Mouse (Mus musculus) neural tube, embryonic 14.5 days (tissue): Measurements from ENCODE around the gene Slc22a14. TPM values are rescaled to one million over a fixed set of nuclear protein-coding genes. Genes with fewer than 3 reads are reported as not detected.
A peak's percentile ranks its signal among the peaks of the same experiment; 100 is the strongest.

Experiments used
- ATAC-seq: fragments of 200-750 bp; cut with Nextera tagmentation; 2 replicates; pipeline ENCODE4 v1.8.0; 2017; ENCODE audit warnings: low read depth, mild to moderate bottlenecking, moderate TSS enrichment, moderate library complexity
- H3K27ac ChIP-seq: fragments of 300-500 bp; sonication (generic); 2 replicates; pipeline ENCODE4 v1.5.1; 2014; ENCODE audit warnings: low read depth, mild to moderate bottlenecking, control low read depth, low read length, moderate library complexity, mixed read lengths
- H3K27me3 ChIP-seq: fragments of 300-500 bp; sonication (generic); 2 replicates; pipeline ENCODE4 v1.6.1; 2014; ENCODE audit warnings: low read length; ENCODE audit not compliant: control insufficient read depth, insufficient read depth
- H3K36me3 ChIP-seq: fragments of 300-500 bp; sonication (generic); 2 replicates; pipeline ENCODE4 v1.6.1; 2014; ENCODE audit warnings: low read length, mixed read lengths; ENCODE audit not compliant: control insufficient read depth, insufficient read depth
- H3K4me1 ChIP-seq: fragments of 300-500 bp; sonication (generic); 2 replicates; pipeline ENCODE4 v1.6.1; 2014; ENCODE audit warnings: low read length; ENCODE audit not compliant: control insufficient read depth, insufficient read depth
- H3K4me2 ChIP-seq: fragments of 300-500 bp; sonication (generic); 2 replicates; pipeline ENCODE4 v1.6.1; 2014; ENCODE audit warnings: mild to moderate bottlenecking, low read depth, low read length, control low read depth
- H3K4me3 ChIP-seq: fragments of 300-500 bp; sonication (generic); 2 replicates; pipeline ENCODE4 v1.5.1; 2014; ENCODE audit warnings: low read depth, low read length, control low read depth, mixed read lengths
- H3K9ac ChIP-seq: fragments of 300-500 bp; sonication (generic); replicated peaks from 2 replicates; pipeline ENCODE4 v1.6.1; 2014; ENCODE audit warnings: low read depth, mild to moderate bottlenecking, control low read depth, low read length, mixed read lengths
- H3K9me3 ChIP-seq: fragments of 300-500 bp; sonication (generic); 2 replicates; pipeline ENCODE4 v1.6.1; 2016; ENCODE audit warnings: low read length; ENCODE audit not compliant: control insufficient read depth
- WGBS: fragments of 180-500 bp; shearing (Covaris S2); extraction: QIAGEN DNeasy Blood & Tissue Kit; methylation state at CpG from one replicate; pipeline ENCODE4 v1.1.7; 2014; 5-methylcytosine and 5-hydroxymethylcytosine counted together
- polyA plus RNA-seq: library from polyadenylated mRNA; unstranded; fragments of >200 nt; fragmentation: Nextera tagmentation; extraction: Ambion mirVana; gene quantifications from 2 replicates; pipeline ENCODE4 v1.2.1, GENCODE M21; 2014

Slc22a14 gene
- polyA plus RNA-seq, 1 experiment from 2014 or later = not detected

- WGBS = 93% methylated on average over 3 of the region's 3 CpGs
- Histone ChIP-seq H3K27ac (no peak overlapping the region), H3K36me3 (no peaks in the 10 kb centered on the region), H3K4me2 (no peak overlapping the region), H3K4me3 (no peak overlapping the region), H3K27me3 (no peaks in the 10 kb centered on the region), H3K9me3 (no peaks in the 10 kb centered on the region), H3K9ac (no peak overlapping the region), H3K4me1 (no peaks in the 10 kb centered on the region)
- no peak for ATAC-seq
Measured at GRCm38 (mm10) chr9:119368367-119368766, 3.0 kb upstream of the Slc22a14 start.

DNA sequence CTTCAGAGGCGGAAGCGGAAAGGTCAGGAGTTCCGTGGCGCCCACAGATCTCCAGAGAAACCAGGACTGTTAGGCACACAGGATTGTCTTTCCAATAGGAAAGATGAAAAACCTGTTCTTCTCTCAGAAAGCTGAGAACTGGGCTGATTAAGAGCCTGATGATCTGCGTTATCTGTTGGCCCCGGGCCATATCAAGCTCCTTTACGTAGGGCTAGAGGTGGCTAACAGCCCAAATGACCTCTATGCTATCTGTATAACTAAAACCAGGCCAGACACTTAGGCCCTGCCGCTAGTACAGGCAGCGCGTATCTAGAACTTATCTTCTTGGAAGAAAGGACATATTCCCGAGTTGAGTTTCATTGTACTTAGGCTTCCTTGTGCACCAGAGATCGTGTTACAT, 2.1 kb downstream of the Slc22a14 start:
- H3K4me1 ChIP-seq = no peaks in the 10 kb centered on the region
- H3K4me3 ChIP-seq = no peak overlapping the region
- 93% methylated on average over 12 of the region's 12 CpGs for WGBS
- no peak overlapping the region for H3K4me2 ChIP-seq
- no peak for ATAC-seq
- H3K36me3 ChIP-seq = no peaks in the 10 kb centered on the region
- no peaks in the 10 kb centered on the region for H3K9me3 ChIP-seq
- H3K9ac ChIP-seq = no peak overlapping the region
- no peak overlapping the region for H3K27ac ChIP-seq
- H3K27me3 ChIP-seq = no peaks in the 10 kb centered on the region

GRCm38 (mm10) chr9:119361416-119361815, 3.9 kb downstream of the Slc22a14 start:
- Histone ChIP-seq H3K9me3 (no peaks in the 10 kb centered on the region), H3K4me1 (no peaks in the 10 kb centered on the region), H3K27me3 (no peaks in the 10 kb centered on the region), H3K4me3 (no peak overlapping the region), H3K4me2 (no peak overlapping the region), H3K36me3 (no peaks in the 10 kb centered on the region), H3K9ac (no peak overlapping the region), H3K27ac (no peak overlapping the region)
- ATAC-seq = no peak
- 94% methylated on average over 5 of the region's 5 CpGs for WGBS

DNA sequence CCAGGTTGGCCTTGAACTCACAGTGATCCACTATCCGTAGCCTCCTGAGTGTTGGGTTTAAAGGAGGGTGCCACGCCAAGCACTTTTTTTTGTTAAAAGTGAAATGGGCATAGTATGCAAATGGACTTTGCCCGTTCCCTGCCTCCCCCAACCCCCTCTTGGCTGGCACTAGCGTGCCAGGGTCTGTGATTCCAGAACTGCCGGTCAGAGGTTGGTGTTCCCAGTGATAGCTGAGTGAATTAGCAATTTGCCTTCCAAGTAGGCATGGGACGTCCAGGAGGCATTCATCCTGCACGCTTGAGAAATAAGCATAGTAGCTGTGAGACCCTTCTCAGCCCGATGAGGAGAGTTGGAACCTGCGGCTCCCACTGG, 7.3 kb downstream of the Slc22a14 start:
- no peaks in the 10 kb centered on the region for H3K9me3 ChIP-seq
- H3K36me3 ChIP-seq = no peaks in the 10 kb centered on the region
- H3K27me3 ChIP-seq = no peaks in the 10 kb centered on the region
- H3K27ac ChIP-seq = no peak overlapping the region
- H3K9ac ChIP-seq = no peak overlapping the region
- peak overlapping the region; percentile 53 for H3K4me3 ChIP-seq
- ATAC-seq = no peak; the same call in 1 of the 2 replicates
- peak overlapping the region; percentile 86 for H3K4me2 ChIP-seq
- WGBS = 39% methylated on average over 9 of the region's 9 CpGs
- no peaks in the 10 kb centered on the region for H3K4me1 ChIP-seq

DNA sequence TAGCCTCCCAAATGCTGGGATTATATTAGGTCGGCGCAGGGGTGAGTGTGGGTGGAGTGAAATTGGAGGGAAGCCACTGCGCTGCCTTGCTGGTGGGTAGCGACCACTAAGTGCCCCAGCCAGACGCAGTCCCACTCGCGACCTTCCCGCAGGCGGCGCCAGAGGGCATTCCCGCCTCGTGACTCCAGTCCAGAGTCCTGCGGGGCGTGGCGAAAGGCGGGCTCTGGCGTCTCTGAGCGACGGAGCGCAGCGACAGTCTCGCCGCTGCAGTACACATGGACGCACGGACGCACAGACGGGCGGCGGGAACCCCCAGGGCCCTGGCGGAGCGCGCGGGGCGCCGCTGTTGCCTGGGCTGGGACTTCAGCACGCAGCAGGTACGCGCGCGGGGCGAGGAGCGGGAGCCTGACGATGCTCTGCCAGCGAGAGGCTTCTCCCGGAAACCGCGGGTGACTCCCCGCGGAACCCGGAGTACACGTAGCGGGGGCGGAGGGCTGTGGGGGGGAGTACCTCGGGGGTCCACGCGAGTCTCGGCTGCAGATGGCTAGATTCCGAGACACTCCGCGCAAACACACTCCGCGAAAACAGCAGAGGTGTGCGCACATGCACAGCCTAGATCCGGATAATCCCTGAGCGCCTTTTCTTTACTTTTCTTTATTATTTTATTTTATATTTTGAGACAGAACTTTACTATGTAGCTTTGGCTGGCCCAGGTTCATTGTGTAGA, 7.9 kb downstream of the Slc22a14 start, which contains the start of gene Xylb:
Xylb (plus strand) TSS at position 51 of the 727 bp plus-strand sequence.
- 4% methylated on average over 65 of the region's 65 CpGs for WGBS
- H3K4me1 ChIP-seq = no peaks in the 10 kb centered on the region
- no peaks in the 10 kb centered on the region for H3K36me3 ChIP-seq
- H3K9me3 ChIP-seq = no peaks in the 10 kb centered on the region
- H3K4me2 ChIP-seq = peak within 1 kb of the TSS; percentile 86
- peak; percentile 91 for ATAC-seq
- H3K4me3 ChIP-seq = peak within 1 kb of the TSS; percentile 53
- no peak within 1 kb of the TSS for H3K27ac ChIP-seq
- H3K27me3 ChIP-seq = no peaks in the 10 kb centered on the region
- peak within 1 kb of the TSS; percentile 46 for H3K9ac ChIP-seq

DNA sequence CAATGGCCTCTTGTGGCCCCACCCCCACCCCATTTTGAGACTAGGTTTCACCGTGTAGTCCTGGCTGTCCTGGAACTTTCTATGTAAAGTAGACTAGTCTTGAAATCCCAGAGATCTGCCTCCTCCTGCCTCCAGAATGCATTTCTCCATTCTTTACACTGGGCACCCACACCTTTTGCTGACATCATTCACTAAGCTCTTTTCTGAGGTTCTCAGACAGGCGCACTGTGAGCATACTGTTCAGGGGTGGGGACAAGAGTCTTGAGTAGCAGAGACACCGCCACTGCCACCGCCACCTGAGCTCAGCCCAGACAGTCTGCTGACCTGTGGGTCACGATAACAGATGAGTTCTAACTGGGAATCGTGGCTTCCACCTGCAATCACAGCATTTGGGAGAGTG, 9.4 kb downstream of the Slc22a14 start:
- no peaks in the 10 kb centered on the region for H3K4me1 ChIP-seq
- H3K9me3 ChIP-seq = no peaks in the 10 kb centered on the region
- no peak overlapping the region for H3K27ac ChIP-seq
- WGBS = 84% methylated on average over 6 of the region's 6 CpGs
- no peaks in the 10 kb centered on the region for H3K27me3 ChIP-seq
- H3K4me2 ChIP-seq = no peak overlapping the region
- ATAC-seq = no peak
- H3K9ac ChIP-seq = no peak overlapping the region
- no peak overlapping the region for H3K4me3 ChIP-seq
- H3K36me3 ChIP-seq = peaks cover 6% of the 10 kb centered on the region; the same call in 1 of the 2 replicates

DNA sequence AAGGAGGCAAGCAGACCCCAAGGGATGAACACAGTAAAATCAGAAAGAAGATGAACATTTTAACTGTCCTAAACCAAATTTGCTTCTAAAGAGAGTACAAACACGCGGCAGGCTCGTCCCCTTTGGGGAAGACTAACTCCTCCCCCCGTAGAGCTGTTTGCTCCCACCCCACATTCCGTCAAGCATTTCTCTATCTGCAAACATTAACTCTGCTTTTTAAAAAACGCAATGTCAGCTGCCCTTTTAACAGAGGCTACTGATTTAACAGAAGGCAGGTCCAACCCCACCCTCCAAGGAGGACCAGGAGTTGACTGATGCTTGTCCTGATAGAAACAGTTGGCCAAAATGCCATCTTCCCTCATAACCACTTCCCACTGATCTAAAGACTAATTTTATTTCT, 11.4 kb downstream of the Slc22a14 start:
- peaks cover 14% of the 10 kb centered on the region for H3K36me3 ChIP-seq
- H3K27me3 ChIP-seq = no peaks in the 10 kb centered on the region
- H3K9me3 ChIP-seq = no peaks in the 10 kb centered on the region
- H3K4me2 ChIP-seq = no peak overlapping the region
- H3K4me3 ChIP-seq = no peak overlapping the region
- no peak overlapping the region for H3K27ac ChIP-seq
- WGBS = 84% methylated on average over 6 of the region's 6 CpGs
- ATAC-seq = no peak
- no peak overlapping the region for H3K9ac ChIP-seq
- H3K4me1 ChIP-seq = no peaks in the 10 kb centered on the region

DNA sequence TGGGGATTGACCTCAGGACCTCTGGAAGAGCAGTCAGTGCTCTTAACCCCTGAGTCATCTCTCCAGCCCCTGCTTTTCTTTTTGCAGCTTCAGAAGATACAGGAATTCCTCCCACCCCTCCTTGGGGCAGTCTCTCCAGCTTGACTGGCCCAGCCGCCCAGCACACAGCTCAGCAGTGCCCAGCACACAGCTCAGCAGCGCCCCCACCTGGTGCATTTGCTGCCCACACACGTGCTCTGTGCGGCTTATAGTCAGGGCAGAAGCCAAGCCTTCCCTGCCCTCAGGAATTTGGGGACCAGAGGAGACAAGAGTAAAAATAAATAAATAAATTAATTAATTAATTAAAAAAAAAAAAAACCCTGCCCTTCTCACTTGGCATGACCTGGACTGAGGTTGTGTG, 13.3 kb downstream of the Slc22a14 start:
- ATAC-seq = peak; percentile 66; the same call in 1 of the 2 replicates

GRCm38 (mm10) chr9:119350947-119351705, 14.2 kb downstream of the Slc22a14 start:
- Histone ChIP-seq H3K4me2 (no peak overlapping the region), H3K36me3 (peaks cover 34% of the 10 kb centered on the region), H3K4me3 (no peak overlapping the region), H3K27ac (no peak overlapping the region), H3K4me1 (no peaks in the 10 kb centered on the region), H3K9ac (no peak overlapping the region), H3K9me3 (no peaks in the 10 kb centered on the region), H3K27me3 (no peaks in the 10 kb centered on the region)
- no peak for ATAC-seq
- 92% methylated on average over 10 of the region's 10 CpGs for WGBS

More for the DNA sequence above, 13.3 kb downstream of the Slc22a14 start:
- no peaks in the 10 kb centered on the region for H3K4me1 ChIP-seq
- H3K9ac ChIP-seq = no peak overlapping the region
- H3K27me3 ChIP-seq = no peaks in the 10 kb centered on the region
- 24% methylated on average over 4 of the region's 4 CpGs for WGBS
- no peak overlapping the region for H3K4me2 ChIP-seq
- no peak overlapping the region for H3K4me3 ChIP-seq
- no peak overlapping the region for H3K27ac ChIP-seq
- peaks cover 29% of the 10 kb centered on the region for H3K36me3 ChIP-seq
- H3K9me3 ChIP-seq = no peaks in the 10 kb centered on the region
